Mouse (Mus musculus) v-Abl transformed pro-B cells (cell line): ENCODE measurements at regions not wholly inside any gene's neighbourhood (a gene's known extent, or its start where the extent isn't known, plus 50 kb on each side); places are given as distances from the start of the nearest gene placed in this dataset.

Source experiments
- in situ Hi-C, 2 experiments: fragments of 400-800 bp; cut with MboI; formaldehyde crosslinking; loops; one replicate each; pipeline ENCODE4 v1.15.1; 2025; ENCODE audit not compliant: unreplicated experiment in 2 of 2

DNA sequence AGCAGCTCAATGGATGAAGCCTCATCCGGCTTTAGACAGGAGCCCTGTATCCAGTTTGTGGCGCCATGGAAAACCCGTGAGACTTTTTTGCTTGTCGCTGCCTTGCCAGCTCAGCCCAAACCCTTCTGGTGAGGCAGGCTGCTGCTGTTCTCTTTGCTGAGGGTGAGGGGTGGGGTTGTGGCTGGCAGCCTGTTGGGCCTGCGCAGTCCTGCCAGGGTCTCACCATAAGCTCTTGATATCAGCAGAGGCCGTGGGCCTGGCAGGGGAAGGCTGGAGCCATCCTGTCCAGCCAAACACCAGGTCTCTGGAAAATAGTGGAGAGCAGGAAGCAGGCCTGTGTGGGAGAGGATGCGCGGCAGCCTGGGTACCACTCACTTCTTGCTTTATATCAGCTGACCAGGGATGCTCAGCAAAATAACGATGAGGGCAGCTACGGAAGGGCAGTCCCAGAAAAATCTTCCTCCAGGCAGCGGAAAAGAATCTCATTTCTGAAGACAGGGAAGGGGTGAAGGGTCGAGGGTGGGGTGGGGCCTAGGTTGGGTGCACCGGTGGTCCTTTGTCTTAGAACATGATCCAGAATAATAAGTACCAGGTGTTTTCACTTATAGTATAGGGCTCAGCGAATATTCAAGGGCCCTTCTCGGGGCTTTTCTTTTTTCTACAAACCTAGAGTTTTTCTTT lies 73.4 kb upstream of the Medag start:
- in situ Hi-C loops, result loop anchor here (5.0 to 25.0 kb wide), 3 partner anchors 66 to 1001 kb away; no protein-coding TSS in a partner anchor

DNA sequence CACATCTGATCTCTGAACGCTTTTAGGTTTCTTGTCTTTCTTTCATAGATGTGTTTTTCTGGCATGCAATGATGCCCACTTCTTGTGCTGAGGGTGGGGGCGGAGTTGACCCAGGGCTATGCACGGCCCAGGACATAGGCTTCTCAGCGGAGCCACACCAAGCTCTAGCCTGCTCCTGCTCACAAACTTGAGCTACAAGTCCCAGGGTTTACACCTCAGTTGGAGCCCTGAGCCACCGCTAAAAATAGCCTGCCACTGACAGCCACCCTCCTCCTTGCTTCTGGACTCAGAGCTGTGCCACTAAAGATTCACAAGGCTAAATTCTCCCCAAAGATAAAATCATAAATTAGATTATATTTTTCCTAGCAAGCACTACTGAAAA lies 72.9 kb upstream of the Medag start:
- in situ Hi-C loops, result loop anchor here (5.0 to 25.0 kb wide), 3 partner anchors 66 to 1001 kb away; no protein-coding TSS in a partner anchor

DNA sequence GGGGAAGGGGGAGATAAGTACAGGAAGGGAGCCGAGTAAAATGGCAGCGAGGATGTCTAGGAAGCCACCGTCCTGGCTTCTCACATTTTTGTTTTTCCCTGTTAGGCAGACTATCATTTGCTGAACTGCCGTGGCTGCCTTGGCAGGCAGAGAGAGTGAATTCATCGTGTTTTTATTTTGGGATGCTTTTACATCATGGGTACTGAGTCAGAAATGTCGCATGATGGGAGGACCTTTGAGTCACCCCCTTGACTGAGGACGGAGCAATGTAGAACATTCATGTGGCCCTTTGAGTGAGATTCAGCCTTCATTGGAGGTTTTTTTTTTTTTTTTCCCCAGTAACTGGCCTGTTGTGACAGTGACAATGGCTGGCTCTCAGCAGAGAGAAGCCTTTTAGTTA lies 71.2 kb upstream of the Medag start:
- in situ Hi-C loops, result loop anchor here (25.0 kb wide), 2 partner anchors 528 to 1003 kb away; no protein-coding TSS in a partner anchor

DNA sequence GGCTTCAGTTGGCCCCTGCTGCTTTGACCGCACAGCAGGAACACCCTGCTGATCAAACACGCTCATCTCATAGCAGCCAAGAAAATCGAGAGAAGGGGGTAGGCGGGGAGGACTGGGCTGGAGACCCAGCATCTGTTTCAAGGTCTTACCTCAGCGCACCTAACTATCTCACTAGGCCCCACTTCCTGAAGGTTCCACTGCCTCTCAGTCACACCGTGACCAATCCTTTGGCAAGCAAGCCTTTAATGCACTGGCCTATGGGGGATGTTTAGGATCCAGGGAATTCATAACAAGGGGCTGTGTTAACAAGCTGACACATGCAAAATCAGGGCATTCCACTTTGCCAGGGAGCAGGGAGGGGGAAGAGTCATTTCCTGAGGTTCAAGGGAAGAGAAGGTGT lies 70.1 kb upstream of the Medag start:
- in situ Hi-C loops, result loop anchor here (25.0 kb wide), 2 partner anchors 529 to 1004 kb away; no protein-coding TSS in a partner anchor

DNA sequence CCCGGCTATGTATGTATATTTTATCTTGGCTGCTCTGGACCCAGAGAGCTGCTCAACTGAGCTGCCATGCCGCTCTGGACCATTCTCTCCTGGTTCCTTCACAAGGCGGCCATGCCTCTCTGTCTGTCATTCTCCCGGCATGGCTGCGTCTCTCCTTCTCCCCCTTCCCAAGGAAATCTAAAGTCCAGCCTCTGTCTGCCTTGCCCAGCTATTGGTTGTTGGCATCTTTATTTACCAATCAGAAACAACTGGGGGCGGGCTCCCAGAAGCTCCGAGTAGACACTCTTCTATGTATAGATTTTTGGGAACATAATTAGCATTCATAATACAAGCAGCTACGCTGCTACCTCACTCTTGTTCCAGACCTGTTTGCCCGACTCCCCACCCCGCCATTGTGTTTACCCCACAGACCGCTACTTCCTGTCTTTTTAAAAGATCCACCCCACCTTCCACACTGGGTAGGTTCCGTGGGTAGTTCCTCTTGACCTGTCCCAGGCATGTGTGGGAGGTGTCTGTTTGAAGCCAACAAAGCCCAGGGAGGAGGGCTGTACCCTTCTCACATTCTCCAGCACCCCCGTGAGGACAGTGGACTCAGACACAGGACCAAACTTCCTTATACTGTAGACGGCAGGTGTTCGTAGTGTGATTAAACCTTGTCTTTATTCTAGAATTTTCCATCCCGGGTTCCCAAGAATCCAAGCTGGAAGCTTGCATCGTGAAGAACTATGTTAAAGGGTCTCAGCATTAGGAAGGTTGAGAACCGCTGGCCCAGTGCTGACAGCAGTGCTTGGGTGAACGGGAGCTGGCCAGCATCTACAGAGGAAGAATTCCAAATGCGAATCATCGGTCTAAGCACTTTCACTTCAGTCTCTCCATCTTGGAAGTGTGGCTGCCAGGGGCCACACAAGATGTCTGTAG lies 67.7 kb upstream of the Medag start:
- in situ Hi-C loops, result loop anchor here (25.0 kb wide), 2 partner anchors 532 to 1007 kb away; no protein-coding TSS in a partner anchor

DNA sequence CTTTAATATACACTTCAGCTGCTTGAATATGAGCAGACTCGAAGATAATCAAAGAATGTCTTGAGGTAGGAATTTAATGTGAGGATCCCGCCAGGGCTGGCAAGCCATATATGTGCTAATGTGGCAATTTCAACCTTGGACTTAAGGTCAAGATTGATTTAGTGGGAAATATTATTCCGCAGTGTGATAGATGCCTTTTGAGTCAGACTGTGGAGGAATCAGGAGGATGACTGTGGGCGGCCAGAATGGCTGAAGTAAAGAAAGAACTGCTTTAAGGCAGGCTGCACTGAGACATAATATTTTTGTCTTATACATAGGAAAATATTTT lies 67.1 kb upstream of the Medag start:
- in situ Hi-C loops, result loop anchor here (25.0 kb wide), 2 partner anchors 532 to 1007 kb away; no protein-coding TSS in a partner anchor

DNA sequence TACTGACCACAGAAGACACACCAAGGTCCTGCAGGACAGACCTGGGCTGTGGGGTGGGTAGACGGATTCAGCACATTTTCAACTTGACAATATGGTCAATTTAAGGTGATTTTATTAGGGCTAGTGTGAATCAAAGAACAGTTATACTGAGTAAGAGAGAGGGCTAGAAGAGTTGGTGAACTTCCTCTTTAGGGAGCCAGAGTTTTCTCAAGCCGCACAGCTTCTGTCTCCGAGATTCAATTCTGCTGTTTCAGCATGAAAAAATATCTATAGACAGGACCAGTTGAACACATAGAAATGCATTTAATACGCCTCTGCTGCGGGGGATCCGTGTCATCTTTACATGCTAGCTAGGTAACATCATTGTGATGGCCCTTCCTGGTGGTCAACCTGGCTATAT lies 66.4 kb upstream of the Medag start:
- in situ Hi-C loops, result loop anchor here (25.0 kb wide), 2 partner anchors 533 to 1008 kb away; no protein-coding TSS in a partner anchor

DNA sequence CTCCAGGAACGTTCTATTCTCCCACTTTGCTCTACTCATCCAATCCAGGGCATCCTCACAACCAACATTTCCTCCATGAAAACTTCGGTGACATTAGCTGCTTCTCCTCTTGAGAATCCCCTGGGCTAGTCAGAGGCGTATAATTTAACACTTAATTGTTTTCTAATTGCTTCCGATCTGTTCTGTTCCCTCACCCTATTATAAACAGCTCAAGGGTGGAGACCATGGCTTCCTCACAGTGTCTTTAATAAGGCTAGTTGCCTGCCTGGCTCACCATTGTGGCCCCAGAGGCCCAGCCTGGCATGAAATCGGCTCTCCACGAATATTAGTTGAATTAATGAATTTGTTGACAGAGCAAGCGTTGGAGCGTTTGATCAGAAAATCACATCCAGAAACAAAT lies 61.9 kb upstream of the Medag start:
- in situ Hi-C loops, result loop anchor here (25.0 kb wide), 2 partner anchors 537 to 1012 kb away; no protein-coding TSS in a partner anchor

DNA sequence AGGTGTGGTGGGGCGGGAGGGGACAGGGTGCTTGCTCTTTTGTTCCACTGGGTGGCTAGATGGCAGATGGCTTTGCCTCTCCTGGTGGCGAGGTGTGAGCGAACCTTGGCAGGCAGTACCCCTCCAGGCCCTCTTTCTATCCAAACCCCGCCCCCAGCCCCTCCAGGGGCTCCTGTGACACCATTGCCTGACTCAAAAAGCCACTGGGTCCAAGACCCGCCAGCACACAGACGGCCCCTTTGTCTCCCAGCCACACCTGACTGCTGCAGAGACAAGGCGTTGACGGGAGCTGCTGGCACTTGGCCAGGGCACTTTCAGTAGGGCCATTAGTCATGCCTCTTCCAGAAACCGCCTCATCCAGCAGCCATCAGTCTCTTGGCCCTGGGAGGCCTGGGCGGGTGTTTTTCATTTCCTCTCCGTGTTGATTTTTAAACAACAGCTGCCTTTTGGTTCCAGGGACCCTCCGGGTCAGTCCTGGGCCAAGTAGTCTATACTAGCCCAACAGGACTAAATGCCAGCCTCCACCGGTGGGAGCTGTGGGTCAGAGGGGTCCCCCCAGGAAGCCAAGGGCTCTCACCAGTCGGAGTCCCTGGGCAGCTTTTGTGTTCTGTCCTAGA lies 58.4 kb upstream of the Medag start:
- in situ Hi-C loops, result no loop called here

DNA sequence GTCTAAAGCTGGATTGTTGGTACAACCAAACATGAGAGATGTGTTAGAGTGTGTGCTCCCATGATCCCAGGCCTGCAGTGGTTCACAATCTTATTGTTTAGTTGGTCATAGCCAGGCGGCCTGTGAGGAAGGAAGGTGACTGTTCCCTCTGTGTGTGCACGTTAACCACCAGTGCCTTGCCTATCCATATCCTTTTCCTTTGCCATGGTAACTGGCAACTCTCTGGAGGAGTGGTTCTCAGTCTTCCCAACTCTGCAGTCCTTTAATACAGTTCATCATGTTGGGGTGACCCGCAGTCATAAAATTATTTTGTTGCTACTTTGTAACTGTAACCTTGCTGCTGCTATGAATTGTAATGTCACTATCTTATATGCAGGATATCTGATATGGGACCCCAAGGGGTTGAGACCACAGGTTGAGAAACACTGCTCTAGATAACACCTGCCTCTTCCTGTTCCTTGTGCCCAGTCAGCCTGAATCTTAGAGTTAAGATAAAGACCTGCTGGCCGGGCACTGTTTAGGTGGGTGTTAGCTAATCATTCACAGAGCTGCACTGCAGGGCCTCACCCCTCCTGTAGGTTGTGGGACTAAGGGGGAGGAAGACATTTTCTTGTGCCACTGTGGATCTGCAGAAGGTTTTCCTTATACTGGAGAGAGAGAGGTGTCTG lies 57.0 kb upstream of the Medag start:
- in situ Hi-C loops, result no loop called here

DNA sequence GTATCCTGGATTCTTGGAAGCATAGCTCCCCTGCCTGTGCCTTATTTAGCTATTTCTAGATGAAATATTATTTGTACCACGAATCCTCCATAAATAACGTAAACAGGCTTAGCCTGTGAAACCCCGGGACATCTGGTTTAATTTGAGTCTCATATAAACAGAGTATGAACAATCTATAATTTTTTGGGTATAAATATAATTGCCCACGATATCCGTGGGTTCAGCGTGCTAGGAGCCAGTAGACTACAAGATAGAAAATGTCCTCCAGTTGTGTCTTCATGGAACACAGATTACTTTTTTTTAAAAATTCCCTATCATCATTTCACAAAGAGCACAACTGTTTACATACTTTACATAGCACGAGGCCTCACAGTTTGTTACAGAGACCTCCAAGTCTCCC lies 56.4 kb upstream of the Medag start:
- in situ Hi-C loops, result no loop called here

DNA sequence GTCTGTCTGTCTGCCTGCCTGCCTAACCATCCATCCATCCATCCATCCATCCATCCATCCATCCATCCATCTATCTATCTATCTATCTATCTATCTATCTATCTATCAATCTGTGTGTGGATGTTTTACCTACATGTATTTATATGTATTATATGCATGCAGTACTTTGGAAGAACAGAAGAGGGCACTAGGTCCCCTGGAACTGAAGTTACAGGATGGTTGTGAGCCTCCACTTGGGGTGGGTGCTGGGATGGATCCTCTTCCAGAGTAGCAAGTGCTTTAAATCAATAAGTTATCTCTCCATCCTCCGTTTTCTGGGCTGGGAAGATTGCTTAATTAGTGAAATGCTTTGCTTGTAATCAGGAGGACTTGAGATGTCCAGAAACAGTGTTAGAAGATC lies 54.6 kb upstream of the Medag start:
- in situ Hi-C loops, result no loop called here
